Mouse (Mus musculus): ENCODE results near the gene Rhox4a.
"Not testable (repeated sequence)": the region's sequence is repeated elsewhere in the genome, so short reads cannot be mapped to it uniquely, and the experiment has no call there.

Gene Rhox4a

DNA sequence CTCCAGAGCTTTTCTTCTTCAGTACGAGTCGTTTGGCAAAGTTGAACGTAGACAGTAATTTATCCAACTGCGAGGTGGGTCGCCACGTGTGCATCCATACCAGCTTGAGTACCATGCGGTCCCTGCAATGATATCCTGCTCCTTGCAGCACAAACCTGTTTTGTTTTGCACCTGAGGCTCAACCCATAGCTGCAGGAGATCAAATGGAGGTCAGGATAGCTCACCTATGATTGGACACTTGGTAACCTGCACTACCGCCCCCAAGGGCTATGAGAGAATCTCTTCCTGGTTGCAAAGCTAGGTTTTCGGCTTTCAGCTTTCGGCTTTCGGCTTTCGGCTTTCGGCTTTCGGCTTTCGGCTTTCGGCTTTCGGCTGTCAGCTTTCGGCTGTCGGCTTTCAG lies at the start of gene Rhox4a:
Rhox4a (plus strand) TSS at position 301 of the 400 bp plus-strand sequence.
- not testable (repeated sequence) for DNase-seq (ENCODE audit: low spot score in 2 of 2)

GRCm38 (mm10) chrX:37222158-37222557 lies 43.0 kb upstream of the Rhox4a start, which contains the start of gene Rhox1:
TSS of gene Rhox1 (minus strand) at chrX:37222258.
- DNase-seq (ENCODE audit: low spot score in 2 of 2), result not testable (repeated sequence)

GRCm38 (mm10) chrX:37244676-37245075 lies 20.5 kb upstream of the Rhox4a start, which contains the start of gene Rhox2a:
TSS of gene Rhox2a (plus strand) at chrX:37244976.
- DNase-seq (ENCODE audit: low spot score in 2 of 2), result not testable (repeated sequence)

- not testable (repeated sequence) for DNase-seq (ENCODE audit: low spot score in 2 of 2)
These were observed 15.5 kb upstream of the Rhox4a start, which contains the start of gene Rhox3a for GRCm38 (mm10) chrX:37249619-37250018. TSS of gene Rhox3a (plus strand) at chrX:37249919.

Measured in right cerebral cortex, adult 2 months (tissue).